Mouse (Mus musculus) ES-Bruce4 (cell line): ENCODE data around the gene Camta1.

Source experiments
- CTCF ChIP-seq: IDR thresholded peaks from one replicate; pipeline ENCODE4 v1.8.1; 2011; ENCODE audit warnings: low read depth, low read length
- EP300 ChIP-seq: IDR thresholded peaks from 2 replicates; pipeline ENCODE4 v1.6.1; 2011; ENCODE audit warnings: low read depth, low read length; ENCODE audit not compliant: insufficient read depth
- POLR2A ChIP-seq: IDR thresholded peaks from one replicate; pipeline ENCODE4 v1.8.1; 2011; ENCODE audit warnings: low read length; ENCODE audit not compliant: insufficient read depth

GRCm38 (mm10) chr4:150896896-150897624, 964.6 kb downstream of the Camta1 start:
- TF ChIP-seq CTCF: no peak
- no peak for TF ChIP-seq POLR2A
- TF ChIP-seq EP300: no peak
